Mouse (Mus musculus) myocyte (in vitro differentiated cells): ENCODE measurements around the gene Prss30. TPM values are rescaled to one million over a fixed set of nuclear protein-coding genes. Genes with fewer than 3 reads are reported as not detected.

Experiments used
- H3K27me3 ChIP-seq: one replicate; pipeline ENCODE4 v1.6.1; 2011; ENCODE audit not compliant: control insufficient read depth, insufficient read depth, insufficient read length
- H3K36me3 ChIP-seq: one replicate; pipeline ENCODE4 v1.6.1; 2011; ENCODE audit not compliant: control insufficient read depth, insufficient read depth
- H3K4me2 ChIP-seq: one replicate; pipeline ENCODE4 v1.6.1; 2011; ENCODE audit warnings: low read depth, control low read depth
- H3K4me3 ChIP-seq: one replicate; pipeline ENCODE4 v1.5.1; 2011; ENCODE audit warnings: mild to moderate bottlenecking, control low read depth, moderate library complexity
- H3K79me2 ChIP-seq: one replicate; pipeline ENCODE4 v1.6.1; 2011; ENCODE audit not compliant: control insufficient read depth, insufficient read depth
- H3ac ChIP-seq: one replicate; pipeline ENCODE4 v1.6.1; 2011; ENCODE audit not compliant: control insufficient read depth, insufficient read length
- CEBPB ChIP-seq: IDR thresholded peaks from 2 replicates; pipeline ENCODE4 v1.6.1; 2011; ENCODE audit warnings: mild to moderate bottlenecking, moderate library complexity; ENCODE audit not compliant: poor library complexity, insufficient read depth, severe bottlenecking
- E2F4 ChIP-seq: IDR thresholded peaks from one replicate; pipeline ENCODE4 v1.6.1; 2011; ENCODE audit warnings: mild to moderate bottlenecking, control low read depth, moderate library complexity; ENCODE audit not compliant: insufficient read depth
- MAX ChIP-seq: IDR thresholded peaks from one replicate; pipeline ENCODE4 v1.6.1; 2011; ENCODE audit warnings: low read depth, mild to moderate bottlenecking, control low read depth
- MYOD1 ChIP-seq, 3 experiments: IDR thresholded peaks; one replicate each; pipeline ENCODE4 v1.6.1; 2011; ENCODE audit warnings: control low read depth in 2 of 3, low read depth in 2 of 3, mild to moderate bottlenecking in 2 of 3, moderate library complexity in 1 of 3; ENCODE audit not compliant: insufficient read length in 2 of 3, control insufficient read depth in 1 of 3
- MYOG ChIP-seq, 3 experiments: IDR thresholded peaks; one replicate each; pipeline ENCODE4 v1.6.1; 2011; ENCODE audit warnings: control low read depth in 2 of 3, low read depth in 2 of 3, mild to moderate bottlenecking in 2 of 3; ENCODE audit not compliant: insufficient read length in 2 of 3, control insufficient read depth in 1 of 3, insufficient read depth in 1 of 3
- POLR2A ChIP-seq: IDR thresholded peaks from one replicate; pipeline ENCODE4 v1.6.1; 2011; ENCODE audit warnings: low read depth, mild to moderate bottlenecking, control low read depth, moderate library complexity; ENCODE audit not compliant: insufficient read length
- POLR2AphosphoS2 ChIP-seq: IDR thresholded peaks from one replicate; pipeline ENCODE4 v1.6.1; 2011; ENCODE audit warnings: low read depth, control low read depth; ENCODE audit not compliant: insufficient read length
- REST ChIP-seq: IDR thresholded peaks from one replicate; pipeline ENCODE4 v1.6.1; 2011; ENCODE audit warnings: mild to moderate bottlenecking, control low read depth, moderate library complexity; ENCODE audit not compliant: insufficient read depth, insufficient read length
- SRF ChIP-seq: IDR thresholded peaks from one replicate; pipeline ENCODE4 v1.6.1; 2011; ENCODE audit warnings: low read depth; ENCODE audit not compliant: control insufficient read depth, insufficient read length
- TCF12 ChIP-seq: IDR thresholded peaks from one replicate; pipeline ENCODE4 v1.6.1; 2011; ENCODE audit warnings: mild to moderate bottlenecking, control low read depth; ENCODE audit not compliant: poor library complexity, insufficient read depth, severe bottlenecking
- TCF3 ChIP-seq: IDR thresholded peaks from one replicate; pipeline ENCODE4 v1.6.1; 2011; ENCODE audit warnings: low read depth, control low read depth; ENCODE audit not compliant: insufficient read length
- USF1 ChIP-seq: IDR thresholded peaks from one replicate; pipeline ENCODE4 v1.6.1; 2011; ENCODE audit warnings: low read depth, mild to moderate bottlenecking, control low read depth, moderate library complexity
- polyA plus RNA-seq: library from polyadenylated mRNA; unstranded; fragments of >200 nt; fragmentation: generic; extraction: Trizol; gene quantifications from one replicate; pipeline ENCODE4 v1.2.1, GENCODE M21; 2012; ENCODE audit warnings: missing spikeins

Gene Prss30
- polyA plus RNA-seq, 1 experiment = 0.06 TPM

DNA sequence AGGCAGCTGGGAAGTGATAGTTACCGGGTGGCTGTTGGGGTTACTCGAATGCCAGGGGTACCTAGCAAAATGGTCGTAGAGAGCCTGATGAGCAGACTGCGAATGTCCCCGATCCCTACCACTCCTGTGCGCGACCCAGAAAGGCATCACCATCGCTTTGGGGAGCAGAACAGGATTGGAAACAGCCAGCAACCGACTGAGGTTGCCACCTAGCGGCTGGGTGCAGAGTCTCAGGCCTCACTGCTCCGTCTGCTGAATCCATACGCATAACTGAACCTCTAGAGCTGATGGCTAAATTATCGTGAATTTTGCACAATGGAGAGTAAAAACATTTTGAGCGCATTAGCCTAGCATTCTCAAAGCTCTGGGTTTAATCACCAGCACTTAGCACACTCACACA lies 35.4 kb upstream of the Prss30 start:
- no peak for TF ChIP-seq TCF3
- no peak for TF ChIP-seq TCF12
- TF ChIP-seq MYOD1 (IDR thresholded peaks at IDR 0.05; ENCODE audit: control insufficient read depth in 1 of 3, insufficient read length in 2 of 3, low read depth in 2 of 3) = no peak
- TF ChIP-seq E2F4 = no peak
- no peak for TF ChIP-seq POLR2A
- no peak for TF ChIP-seq REST
- no peak for TF ChIP-seq MYOG (IDR thresholded peaks at IDR 0.05; ENCODE audit: control insufficient read depth in 1 of 3, insufficient read depth in 1 of 3, insufficient read length in 2 of 3, low read depth in 2 of 3)
- no peak for TF ChIP-seq SRF
- TF ChIP-seq MAX = no peak
- Histone ChIP-seq H3K4me2 (no peak overlapping the region), H3ac (no peak overlapping the region), H3K36me3 (no peaks in the 10 kb centered on the region), H3K79me2 (no peaks in the 10 kb centered on the region), H3K4me3 (no peak overlapping the region), H3K27me3 (no peaks in the 10 kb centered on the region)

DNA sequence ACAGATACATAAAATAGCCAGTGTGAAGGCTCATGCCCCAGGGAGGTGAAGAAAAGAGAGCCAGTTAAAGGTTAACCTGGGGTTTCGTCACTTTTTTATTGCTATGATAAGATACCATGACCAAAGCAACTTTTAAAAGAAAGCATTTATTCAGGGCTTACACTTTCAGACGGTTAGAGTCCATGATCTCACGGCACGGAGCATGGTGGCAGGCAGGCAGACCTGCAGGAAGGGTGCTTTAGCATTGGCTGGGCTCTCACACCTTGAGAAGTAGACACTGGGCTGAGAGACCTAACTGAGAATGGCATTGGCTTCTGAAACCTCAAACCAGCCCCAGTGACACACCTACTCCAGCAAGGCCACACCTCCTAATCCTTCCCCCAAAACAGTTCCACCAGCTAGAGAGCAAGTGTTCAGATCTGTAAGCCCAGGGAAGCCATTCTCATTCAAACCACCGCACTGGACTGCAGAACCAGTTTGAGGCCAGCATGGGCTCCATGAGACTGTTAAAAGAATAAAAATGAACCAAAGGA lies 34.1 kb upstream of the Prss30 start:
- Histone ChIP-seq H3ac (no peak overlapping the region), H3K79me2 (no peaks in the 10 kb centered on the region), H3K36me3 (no peaks in the 10 kb centered on the region), H3K4me3 (no peak overlapping the region), H3K4me2 (no peak overlapping the region), H3K27me3 (no peaks in the 10 kb centered on the region)
- TF ChIP-seq SRF = no peak
- TF ChIP-seq REST = no peak
- TF ChIP-seq E2F4 = no peak
- TF ChIP-seq MAX = no peak
- no peak for TF ChIP-seq USF1
- no peak for TF ChIP-seq TCF3
- TF ChIP-seq POLR2A = no peak
- TF ChIP-seq MYOD1 (IDR thresholded peaks at IDR 0.05; ENCODE audit: control insufficient read depth in 1 of 3, insufficient read length in 2 of 3, low read depth in 2 of 3) = no peak
- TF ChIP-seq POLR2AphosphoS2 = no peak
- no peak for TF ChIP-seq TCF12

DNA sequence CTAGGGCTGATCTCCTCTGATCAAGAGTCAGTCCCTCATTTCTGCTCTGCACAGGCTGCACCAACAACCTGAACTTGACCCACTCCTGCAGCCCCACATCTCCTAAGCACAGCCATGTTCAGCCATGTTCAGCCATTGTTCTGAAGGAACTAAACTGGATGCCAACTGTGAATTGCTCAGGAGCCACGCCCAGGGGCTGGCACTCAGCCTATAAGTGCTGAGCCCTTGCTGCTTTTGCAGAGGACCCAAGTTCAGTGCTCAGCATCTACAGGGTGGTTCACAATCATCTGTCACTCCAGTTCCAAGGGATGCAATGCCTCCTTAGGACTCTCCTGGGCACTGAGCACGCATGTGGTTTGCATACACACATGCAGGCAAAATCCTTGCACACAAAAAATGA lies 32.6 kb upstream of the Prss30 start:
- H3K79me2 ChIP-seq = no peaks in the 10 kb centered on the region
- TF ChIP-seq TCF3 (no peak), REST (no peak), E2F4 (no peak), CEBPB (no peak), MYOG (IDR thresholded peaks at IDR 0.05; ENCODE audit: control insufficient read depth in 1 of 3, insufficient read depth in 1 of 3, insufficient read length in 2 of 3, low read depth in 2 of 3) (no peak), POLR2A (no peak), MYOD1 (IDR thresholded peaks at IDR 0.05; ENCODE audit: control insufficient read depth in 1 of 3, insufficient read length in 2 of 3, low read depth in 2 of 3) (no peak), USF1 (no peak), POLR2AphosphoS2 (no peak), TCF12 (no peak), MAX (no peak), SRF (no peak)
- H3K4me3 ChIP-seq = no peak overlapping the region
- no peaks in the 10 kb centered on the region for H3K36me3 ChIP-seq
- no peak overlapping the region for H3K4me2 ChIP-seq
- H3ac ChIP-seq = no peak overlapping the region
- H3K27me3 ChIP-seq = no peaks in the 10 kb centered on the region

DNA sequence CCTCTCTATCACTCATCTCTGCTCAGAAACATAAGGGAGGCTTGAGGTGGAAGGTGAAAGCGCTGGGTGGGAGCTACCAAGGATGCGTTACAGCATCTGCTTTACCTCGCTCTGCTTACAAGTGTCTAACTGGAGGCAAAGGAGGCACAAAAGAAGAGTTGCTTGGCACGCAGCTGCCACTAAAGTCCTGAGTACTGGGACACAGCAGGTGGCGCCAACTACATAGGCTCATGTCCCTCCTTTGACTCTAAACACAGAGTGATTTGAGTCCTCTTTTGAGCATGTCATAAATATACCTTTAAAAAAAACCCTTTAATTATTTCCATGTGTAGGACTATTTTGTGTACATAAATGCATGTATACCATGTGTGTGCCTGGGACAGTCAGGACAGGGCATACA lies 29.3 kb upstream of the Prss30 start:
- Histone ChIP-seq H3K36me3 (no peaks in the 10 kb centered on the region), H3K79me2 (no peaks in the 10 kb centered on the region), H3K27me3 (no peaks in the 10 kb centered on the region), H3K4me2 (no peak overlapping the region), H3ac (no peak overlapping the region), H3K4me3 (no peak overlapping the region)
- no peak for TF ChIP-seq MYOG (IDR thresholded peaks at IDR 0.05; ENCODE audit: control insufficient read depth in 1 of 3, insufficient read depth in 1 of 3, insufficient read length in 2 of 3, low read depth in 2 of 3)
- TF ChIP-seq POLR2AphosphoS2 = no peak
- no peak for TF ChIP-seq MYOD1 (IDR thresholded peaks at IDR 0.05; ENCODE audit: control insufficient read depth in 1 of 3, insufficient read length in 2 of 3, low read depth in 2 of 3)
- no peak for TF ChIP-seq TCF12
- TF ChIP-seq TCF3 = no peak
- no peak for TF ChIP-seq E2F4
- no peak for TF ChIP-seq REST
- TF ChIP-seq USF1 = no peak
- TF ChIP-seq CEBPB = no peak
- TF ChIP-seq SRF = no peak
- no peak for TF ChIP-seq POLR2A

DNA sequence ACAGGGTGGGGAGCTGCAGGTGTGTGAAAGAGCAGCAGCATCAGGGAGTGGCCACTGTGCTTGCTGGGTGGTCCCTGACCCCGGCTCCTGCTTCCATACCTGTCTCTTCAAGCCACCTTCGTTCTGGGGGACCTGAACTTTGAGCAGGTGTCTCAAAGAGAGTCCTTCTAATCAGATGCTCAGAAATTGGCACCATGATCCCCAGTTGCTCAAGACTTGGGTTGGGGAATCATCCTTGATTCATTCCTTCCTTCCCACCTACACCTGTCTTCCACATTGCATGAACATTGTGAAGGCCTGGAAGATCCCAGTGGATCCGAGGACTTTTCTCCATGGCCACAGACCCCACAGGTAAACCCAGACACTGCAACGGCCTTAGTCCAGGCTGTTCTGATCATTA lies 27.7 kb upstream of the Prss30 start:
- H3ac ChIP-seq = no peak overlapping the region
- no peak overlapping the region for H3K4me2 ChIP-seq
- H3K36me3 ChIP-seq = no peaks in the 10 kb centered on the region
- no peak overlapping the region for H3K4me3 ChIP-seq
- no peak for TF ChIP-seq MYOG (IDR thresholded peaks at IDR 0.05; ENCODE audit: control insufficient read depth in 1 of 3, insufficient read depth in 1 of 3, insufficient read length in 2 of 3, low read depth in 2 of 3)
- TF ChIP-seq MAX = no peak
- TF ChIP-seq CEBPB = no peak
- TF ChIP-seq SRF = no peak
- H3K27me3 ChIP-seq = no peaks in the 10 kb centered on the region
- H3K79me2 ChIP-seq = no peaks in the 10 kb centered on the region
